Mouse (Mus musculus) midbrain, embryonic 12.5 days (tissue): Measurements from ENCODE around the gene Apobec4. TPM values are rescaled to one million over a fixed set of nuclear protein-coding genes. Genes with fewer than 3 reads are reported as not detected.
A peak's percentile ranks its signal among the peaks of the same experiment; 100 is the strongest.

Source experiments
- ATAC-seq: fragments of 200-750 bp; cut with Nextera tagmentation; 2 replicates; pipeline ENCODE4 v1.8.0; 2017; ENCODE audit warnings: low read depth, moderate TSS enrichment, moderate library complexity; ENCODE audit not compliant: low FRiP score
- H3K27ac ChIP-seq: fragments of 300-500 bp; sonication (generic); replicated peaks from 2 replicates; pipeline ENCODE4 v1.5.1; 2016; ENCODE audit warnings: mild to moderate bottlenecking
- H3K27me3 ChIP-seq: fragments of 300-500 bp; sonication (generic); 2 replicates; pipeline ENCODE4 v1.6.1; 2016; ENCODE audit warnings: mild to moderate bottlenecking
- H3K36me3 ChIP-seq: fragments of 300-500 bp; sonication (generic); 2 replicates; pipeline ENCODE4 v1.6.1; 2016
- H3K4me1 ChIP-seq: fragments of 300-500 bp; sonication (generic); 2 replicates; pipeline ENCODE4 v1.6.1; 2016
- H3K4me2 ChIP-seq: fragments of 300-500 bp; sonication (generic); replicated peaks from 2 replicates; pipeline ENCODE4 v1.6.1; 2016; ENCODE audit warnings: mild to moderate bottlenecking, moderate library complexity
- H3K4me3 ChIP-seq: fragments of 300-500 bp; sonication (generic); 2 replicates; pipeline ENCODE4 v1.5.1; 2016; ENCODE audit warnings: mild to moderate bottlenecking
- H3K9ac ChIP-seq: fragments of 300-500 bp; sonication (generic); replicated peaks from 2 replicates; pipeline ENCODE4 v1.6.1; 2016; ENCODE audit warnings: mild to moderate bottlenecking, moderate library complexity
- H3K9me3 ChIP-seq: fragments of 300-500 bp; sonication (generic); 2 replicates; pipeline ENCODE4 v1.6.1; 2016; ENCODE audit warnings: mild to moderate bottlenecking
- WGBS: fragments of 180-500 bp; shearing (Covaris S2); methylation state at CpG from one replicate; pipeline ENCODE4 v1.1.7; 2016; 5-methylcytosine and 5-hydroxymethylcytosine counted together
- polyA plus RNA-seq: library from polyadenylated mRNA; unstranded; fragments of >200 nt; fragmentation: Nextera tagmentation; extraction: Ambion mirVana; gene quantifications from 2 replicates; pipeline ENCODE4 v1.2.1, GENCODE M21; 2016

Apobec4 gene
- polyA plus RNA-seq, 1 experiment from 2014 or later, result not detected

DNA sequence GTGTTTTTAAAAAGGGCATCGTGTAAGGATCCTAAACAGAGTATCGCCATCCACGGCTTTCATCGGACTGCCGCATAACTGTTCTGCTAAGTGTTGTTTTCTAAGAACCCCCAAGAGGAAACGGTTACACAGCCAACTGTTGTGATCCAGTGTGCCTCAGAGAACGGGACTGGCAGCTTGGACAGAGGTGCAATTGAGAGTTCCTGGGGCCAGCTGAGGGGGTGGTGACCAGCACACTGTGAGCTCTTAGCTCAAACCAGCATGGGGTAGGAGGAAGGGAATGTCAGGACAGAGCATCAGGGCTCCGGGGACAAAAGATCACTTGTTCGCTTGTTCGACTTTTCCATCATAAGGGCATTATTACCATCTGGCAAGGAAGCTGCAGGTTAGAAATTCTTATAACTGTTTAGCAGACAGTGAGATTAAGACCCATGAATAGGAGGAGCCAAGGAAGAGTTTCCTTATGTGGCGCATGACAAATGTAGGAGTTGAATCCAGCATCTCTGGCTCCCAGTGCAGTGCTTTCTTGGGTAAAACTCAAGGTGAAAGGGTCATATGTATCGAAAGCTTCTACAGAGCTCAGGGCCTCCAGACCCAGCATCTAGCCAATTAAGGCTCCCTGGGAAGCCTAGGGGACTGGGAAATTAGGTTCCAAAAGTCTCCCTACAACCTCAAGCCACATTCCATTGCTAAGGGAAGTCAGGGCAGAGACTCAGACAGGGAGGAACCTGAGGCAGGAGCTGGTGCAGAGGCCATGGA, 42.6 kb downstream of the Apobec4 start:
- no peak overlapping the region for H3K9ac ChIP-seq
- 0 out of 2 replicates have a peak overlapping the region, but pooled peaks have one; percentile 1 for H3K27ac ChIP-seq

DNA sequence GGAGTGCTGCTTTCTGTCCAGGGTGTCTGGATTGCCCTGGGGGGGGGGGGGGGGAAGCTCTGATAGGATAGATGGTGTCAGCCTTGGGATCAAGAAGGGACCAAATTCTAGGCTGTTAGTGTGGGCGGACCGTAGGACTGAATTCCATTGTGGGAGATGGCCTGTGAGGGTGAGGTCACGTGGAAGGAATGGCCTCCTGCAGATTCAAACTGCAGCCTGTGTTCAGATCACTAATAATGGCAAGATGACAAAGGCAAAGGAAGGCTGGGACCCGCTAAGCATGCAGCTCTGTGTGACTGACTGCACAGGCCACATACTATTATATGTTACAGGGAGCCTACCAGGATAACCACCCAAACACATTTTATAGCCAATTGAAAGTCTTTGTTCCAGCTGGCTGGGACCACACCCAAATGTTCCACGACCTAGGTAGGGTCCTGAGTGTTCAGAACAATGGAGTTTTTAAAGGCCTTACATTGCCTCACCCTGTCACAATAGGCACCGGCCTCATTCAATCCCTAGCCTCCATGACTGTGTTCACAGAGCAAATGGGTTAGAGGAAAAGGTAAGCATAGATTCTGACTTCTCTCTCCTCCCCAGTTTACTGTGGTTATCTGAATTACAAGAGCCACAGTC, 43.3 kb downstream of the Apobec4 start:
- H3K9me3 ChIP-seq, result peaks cover 4% of the 10 kb centered on the region; the same call in 1 of the 2 replicates
- 28% methylated on average over 6 of the region's 6 CpGs for WGBS
- peak; percentile 52 for ATAC-seq
- H3K27ac ChIP-seq, result no peak overlapping the region
- H3K9ac ChIP-seq, result no peak overlapping the region
- H3K4me1 ChIP-seq, result peaks cover 23% of the 10 kb centered on the region
- no peaks in the 10 kb centered on the region for H3K36me3 ChIP-seq
- H3K4me2 ChIP-seq, result no peak overlapping the region
- peaks cover 8% of the 10 kb centered on the region; the same call in 1 of the 2 replicates for H3K27me3 ChIP-seq
- H3K4me3 ChIP-seq, result no peak overlapping the region

More for the DNA sequence above, 42.6 kb downstream of the Apobec4 start:
- no peak overlapping the region for H3K4me3 ChIP-seq
- no peak overlapping the region for H3K4me2 ChIP-seq
- H3K27me3 ChIP-seq, result peaks cover 8% of the 10 kb centered on the region; the same call in 1 of the 2 replicates
- no peaks in the 10 kb centered on the region for H3K36me3 ChIP-seq
- H3K9me3 ChIP-seq, result peaks cover 4% of the 10 kb centered on the region; the same call in 1 of the 2 replicates
- 17% methylated on average over 12 of the region's 12 CpGs for WGBS
- H3K4me1 ChIP-seq, result peaks cover 27% of the 10 kb centered on the region
- ATAC-seq, result no peak

DNA sequence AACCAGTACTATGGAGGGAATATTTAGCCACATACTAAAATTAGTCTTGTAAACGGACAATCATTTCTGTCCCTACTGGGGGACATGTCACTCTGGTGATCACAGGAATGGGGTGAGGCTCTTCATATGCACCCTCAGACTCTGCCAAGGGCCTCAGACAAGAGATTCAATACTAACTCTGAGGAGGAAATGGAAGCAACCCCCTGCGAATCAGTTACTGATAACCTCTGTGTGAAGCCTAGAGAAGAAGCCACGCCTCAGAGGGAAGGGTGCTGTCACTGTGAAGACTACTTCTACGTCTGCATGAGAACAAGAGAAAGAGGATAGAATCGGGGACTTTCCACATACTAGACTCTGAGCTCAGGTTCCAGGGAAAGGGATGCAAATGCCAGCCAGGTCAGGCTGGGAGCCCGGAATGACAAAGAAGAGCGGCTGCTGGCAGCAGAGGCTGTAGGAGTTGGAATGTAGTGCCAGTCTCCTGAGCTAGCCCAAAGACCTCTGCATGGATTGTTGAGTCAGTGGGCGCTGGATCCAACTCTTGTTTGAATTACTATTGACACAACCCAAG, 45.4 kb downstream of the Apobec4 start:
- Histone ChIP-seq H3K4me2 (no peak overlapping the region), H3K4me1 (peaks cover 32% of the 10 kb centered on the region), H3K27me3 (peaks cover 7% of the 10 kb centered on the region; the same call in 1 of the 2 replicates), H3K9ac (no peak overlapping the region), H3K4me3 (no peak overlapping the region), H3K9me3 (peaks cover 4% of the 10 kb centered on the region; the same call in 1 of the 2 replicates), H3K36me3 (no peaks in the 10 kb centered on the region), H3K27ac (no peak overlapping the region)
- 74% methylated on average over 8 of the region's 8 CpGs for WGBS
- no peak for ATAC-seq

DNA sequence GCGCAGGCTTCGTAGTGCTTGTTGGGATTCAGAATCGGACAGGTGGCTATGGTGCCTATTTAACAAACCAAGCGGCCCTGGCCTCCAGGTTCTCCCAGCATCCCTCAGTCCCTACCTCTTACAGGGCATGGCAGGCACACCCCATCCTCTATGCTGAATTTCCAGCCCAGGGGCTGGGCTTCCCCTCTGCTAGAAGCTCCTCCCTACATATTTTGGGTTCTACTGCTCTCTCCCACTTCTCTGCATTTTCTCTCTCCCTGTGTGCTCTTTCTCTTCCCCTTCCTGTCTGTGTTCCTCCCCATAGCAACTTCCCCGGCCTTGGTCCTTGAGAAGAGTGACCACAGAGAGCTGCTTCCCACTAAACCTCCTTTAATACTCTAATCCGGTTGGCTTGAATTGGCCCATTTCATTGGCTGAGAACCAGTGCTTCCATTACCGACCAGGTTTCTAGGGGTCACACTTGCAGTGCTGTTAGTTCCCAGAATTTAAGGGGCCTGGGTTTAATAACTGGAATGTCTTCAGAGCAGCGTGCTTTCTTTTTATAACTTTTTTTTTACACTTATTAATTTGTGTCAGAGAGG, 46.4 kb downstream of the Apobec4 start:
- peaks cover 2% of the 10 kb centered on the region; the same call in 1 of the 2 replicates for H3K9me3 ChIP-seq
- H3K27ac ChIP-seq, result no peak overlapping the region
- no peak overlapping the region for H3K4me2 ChIP-seq
- H3K27me3 ChIP-seq, result no peaks in the 10 kb centered on the region
- H3K9ac ChIP-seq, result no peak overlapping the region
- peaks cover 28% of the 10 kb centered on the region for H3K4me1 ChIP-seq
- H3K36me3 ChIP-seq, result no peaks in the 10 kb centered on the region
- H3K4me3 ChIP-seq, result no peak overlapping the region
- ATAC-seq, result no peak
- WGBS, result 83% methylated on average over 8 of the region's 8 CpGs

DNA sequence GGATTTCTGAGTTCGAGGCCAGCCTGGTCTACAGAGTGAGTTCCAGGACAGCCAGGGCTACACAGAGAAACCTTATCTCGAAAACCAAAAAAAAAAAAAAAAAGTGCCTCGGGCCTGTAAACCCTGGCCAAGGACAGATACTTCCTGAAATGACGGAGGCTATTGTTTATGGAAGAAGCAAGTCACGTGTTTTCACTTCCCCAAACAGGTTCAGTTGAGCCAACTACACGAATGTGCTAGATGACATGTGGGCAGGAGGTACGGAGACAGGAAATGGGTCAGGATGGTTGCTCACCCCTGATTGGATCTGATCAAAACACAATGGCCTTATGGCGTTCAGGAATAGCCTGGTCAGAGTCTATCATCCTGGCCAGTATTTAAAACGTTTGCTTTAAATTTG, 47.8 kb downstream of the Apobec4 start:
- no peak for ATAC-seq
- no peaks in the 10 kb centered on the region for H3K36me3 ChIP-seq
- 83% methylated on average over 9 of the region's 9 CpGs for WGBS
- no peak overlapping the region for H3K4me2 ChIP-seq
- no peak overlapping the region for H3K27ac ChIP-seq
- H3K4me1 ChIP-seq, result peaks cover 20% of the 10 kb centered on the region
- no peak overlapping the region for H3K4me3 ChIP-seq
- H3K9ac ChIP-seq, result no peak overlapping the region
- no peaks in the 10 kb centered on the region for H3K9me3 ChIP-seq
- no peaks in the 10 kb centered on the region for H3K27me3 ChIP-seq

DNA sequence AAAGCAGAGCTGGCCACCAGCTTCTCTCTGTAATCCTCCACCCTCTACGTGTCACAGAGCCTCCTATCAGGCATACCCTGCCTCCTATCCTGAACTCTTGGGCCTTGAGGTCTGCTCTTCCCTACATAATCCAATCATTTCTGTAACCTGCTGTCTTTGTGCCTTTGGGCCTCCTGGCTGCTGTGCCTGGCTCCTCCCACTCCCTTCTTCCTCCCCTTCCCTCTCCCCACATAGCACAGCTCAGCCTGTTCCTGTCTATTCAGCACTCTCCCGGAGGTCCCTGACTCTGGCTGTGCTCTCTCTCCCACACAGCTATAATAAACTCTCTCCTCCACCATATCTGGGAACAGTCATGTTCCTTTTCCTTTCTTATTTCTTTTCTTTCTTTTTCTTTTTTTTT, 49.5 kb downstream of the Apobec4 start, which contains the start of gene Ncf2:
Ncf2 (plus strand) TSS at position 298 of the 400 bp plus-strand sequence.
- Histone ChIP-seq H3K27ac (no peak within 1 kb of the TSS), H3K4me2 (no peak within 1 kb of the TSS), H3K4me1 (peaks cover 11% of the 10 kb centered on the region; the same call in 1 of the 2 replicates), H3K9me3 (no peaks in the 10 kb centered on the region), H3K36me3 (no peaks in the 10 kb centered on the region), H3K9ac (no peak within 1 kb of the TSS), H3K27me3 (no peaks in the 10 kb centered on the region), H3K4me3 (no peak within 1 kb of the TSS)
- ATAC-seq, result peak; percentile 62; the same call in 1 of the 2 replicates
- WGBS, result 11% methylated on average over 2 of the region's 2 CpGs

DNA sequence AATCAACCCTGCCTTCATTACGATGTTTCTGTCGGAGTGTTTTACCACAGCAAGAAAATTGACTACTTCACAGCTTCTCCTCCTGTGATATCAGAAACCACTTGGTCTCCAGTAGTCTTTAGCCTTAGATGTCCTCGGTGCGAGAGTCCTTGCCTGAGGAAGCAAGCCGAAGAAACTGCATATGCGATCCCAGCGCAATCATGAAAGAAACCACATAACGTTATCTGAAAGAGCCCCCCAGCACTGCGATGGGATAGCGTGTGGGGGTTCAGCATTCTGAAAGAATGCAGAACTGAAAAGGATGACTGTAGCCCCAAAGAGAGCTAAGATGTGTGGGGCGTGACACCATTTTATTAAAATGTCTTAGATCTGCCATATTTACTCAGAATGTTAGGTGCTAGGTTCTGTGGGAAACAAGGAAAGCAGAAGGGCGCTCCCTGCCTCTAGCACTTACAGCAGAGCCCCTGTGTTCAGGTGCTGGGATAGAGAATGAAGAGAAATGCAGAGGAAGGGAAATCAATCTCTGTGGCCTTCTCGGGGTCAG, 50.4 kb downstream of the Apobec4 start:
- no peak overlapping the region for H3K4me2 ChIP-seq
- H3K9me3 ChIP-seq, result no peaks in the 10 kb centered on the region
- WGBS, result 89% methylated on average over 13 of the region's 13 CpGs
- no peak overlapping the region for H3K9ac ChIP-seq
- no peaks in the 10 kb centered on the region for H3K36me3 ChIP-seq
- no peak overlapping the region for H3K4me3 ChIP-seq
- H3K4me1 ChIP-seq, result peaks cover 11% of the 10 kb centered on the region; the same call in 1 of the 2 replicates
- no peaks in the 10 kb centered on the region for H3K27me3 ChIP-seq
- no peak overlapping the region for H3K27ac ChIP-seq
- no peak for ATAC-seq

DNA sequence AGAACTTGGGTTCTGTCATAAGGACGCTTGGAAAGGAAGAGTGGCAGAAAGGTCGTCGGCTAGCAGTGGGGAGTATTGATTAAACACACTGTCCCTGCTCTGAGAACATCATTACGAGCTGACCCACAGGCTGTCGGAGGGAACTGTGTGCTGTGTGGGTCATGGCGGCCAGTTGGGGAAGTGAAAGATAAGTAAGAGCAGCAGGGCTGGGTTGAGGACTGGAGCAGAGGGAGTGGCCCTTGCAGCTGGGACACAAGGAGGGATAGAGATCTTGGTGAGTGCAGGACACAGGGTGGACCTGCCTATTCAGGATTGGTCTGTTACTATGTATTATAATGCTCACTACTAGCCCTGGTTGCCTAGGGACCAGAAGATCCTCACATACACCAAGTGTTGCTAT, 54.6 kb downstream of the Apobec4 start:
- no peak overlapping the region for H3K4me2 ChIP-seq
- H3K27ac ChIP-seq, result no peak overlapping the region
- no peaks in the 10 kb centered on the region for H3K27me3 ChIP-seq
- no peaks in the 10 kb centered on the region for H3K36me3 ChIP-seq
- no peak overlapping the region for H3K4me3 ChIP-seq
- no peak for ATAC-seq
- H3K4me1 ChIP-seq, result peaks cover 9% of the 10 kb centered on the region; the same call in 1 of the 2 replicates
- no peak overlapping the region for H3K9ac ChIP-seq
- 82% methylated on average over 6 of the region's 6 CpGs for WGBS
- H3K9me3 ChIP-seq, result no peaks in the 10 kb centered on the region

Other genes with a start within 250 kb of the Apobec4 start
- 16.3 and 18.2 TPM in 2 replicates for gene Rgl1, start 15.8 kb downstream of the Apobec4 start, polyA plus RNA-seq
- gene Arpc5, start 16.0 kb downstream of the Apobec4 start, polyA plus RNA-seq, result 285 and 287 TPM in 2 replicates
- gene Ncf2, start 49.6 kb downstream of the Apobec4 start, polyA plus RNA-seq, result 2.2 and 3.0 TPM in 2 replicates
- gene Smg7, start 152.1 kb downstream of the Apobec4 start, polyA plus RNA-seq, result 38.0 and 42.5 TPM in 2 replicates
- 26.9 and 28.3 TPM in 2 replicates for gene Nmnat2, start 204.4 kb downstream of the Apobec4 start, polyA plus RNA-seq